Comparison of ENCODE assay signal across 10 mouse cellular contexts in genomic region chr1:130716218-130716512, GRCm38 (mm10). TPM values are rescaled to one million over a fixed set of nuclear protein-coding genes. Genes with fewer than 3 reads are reported as not detected.
DNase-seq lines count a peak whose midpoint lies in the region; ATAC-seq and TF ChIP-seq lines count a peak whose summit lies in the region.
"Had no signal": no experiment of that assay in that cellular context is flagged by ENCODE, and none has a peak within 500 bp of the region (broad histone marks: within the 10 kb centered on the region; RNA-seq: fewer than 3 reads in every experiment).

No protein-coding gene starts in this region.

- H3K4me1 ChIP-seq in heart, postnatal 0 days (ENCODE audit: control insufficient read depth, insufficient read depth), result peaks cover 3% of the 10 kb centered on the region; the same call in 1 of the 2 replicates
- H3K4me1 ChIP-seq in bone marrow macrophage, adult 2 months (ENCODE audit: control insufficient read depth, insufficient read depth, low read length), result peaks cover 14% of the 10 kb centered on the region
- peaks cover 14% of the 10 kb centered on the region for H3K4me1 ChIP-seq in hindbrain, embryonic 14.5 days (replicated peaks; ENCODE audit: control insufficient read depth, insufficient read depth, low read length)
- peaks cover 12% of the 10 kb centered on the region for H3K4me1 ChIP-seq in midbrain, embryonic 11.5 days (ENCODE audit: control insufficient read depth, insufficient read depth, low read length)

- ATAC-seq in heart, postnatal 0 days (ENCODE audit: insufficient read depth, low read depth), result no peak
- ATAC-seq in hindbrain, embryonic 14.5 days (ENCODE audit: low FRiP score), result peak; percentile 7; the same call in 1 of the 2 replicates
- no peak for ATAC-seq in midbrain, embryonic 11.5 days (ENCODE audit: low FRiP score)

- 3% methylated on average over 3 of the region's 3 CpGs for WGBS in heart, postnatal 0 days
- 2% methylated on average over 3 of the region's 3 CpGs for WGBS in hindbrain, embryonic 14.5 days
- WGBS in midbrain, embryonic 11.5 days, result 0% methylated on average over 3 of the region's 3 CpGs

- H3K27ac ChIP-seq in heart, postnatal 0 days (ENCODE audit: low read depth), result peak overlapping the region; percentile 88
- peak overlapping the region; percentile 60 for H3K27ac ChIP-seq in bone marrow macrophage, adult 2 months (ENCODE audit: insufficient read depth, low read depth, low read length)
- H3K27ac ChIP-seq in hindbrain, embryonic 14.5 days, result peak overlapping the region; percentile 88
- H3K27ac ChIP-seq in midbrain, embryonic 11.5 days (ENCODE audit: low read depth, low read length), result peak overlapping the region; percentile 10

- H3K36me3 ChIP-seq in heart, postnatal 0 days (replicated peaks; ENCODE audit: control insufficient read depth, insufficient read depth, low read length), result peaks cover 12% of the 10 kb centered on the region
- peaks cover 11% of the 10 kb centered on the region; the same call in 1 of the 2 replicates for H3K36me3 ChIP-seq in hindbrain, embryonic 14.5 days (replicated peaks; ENCODE audit: control insufficient read depth, insufficient read depth)
- H3K36me3 ChIP-seq in midbrain, embryonic 11.5 days (ENCODE audit: control insufficient read depth, insufficient read depth, low read length), result no peaks in the 10 kb centered on the region

- peak overlapping the region; percentile 96 for H3K4me2 ChIP-seq in heart, postnatal 0 days (ENCODE audit: low read depth, low read length)
- H3K4me2 ChIP-seq in hindbrain, embryonic 14.5 days (replicated peaks), result peak overlapping the region; percentile 98
- H3K4me2 ChIP-seq in midbrain, embryonic 11.5 days, result peak overlapping the region; percentile 89

- intact Hi-C loops in heart, postnatal 36 days (cut with DNase I), result no loop called here

- peak overlapping the region; percentile 65 for H3K4me3 ChIP-seq in heart, postnatal 0 days (ENCODE audit: low read depth, low read length)
- H3K4me3 ChIP-seq in bone marrow macrophage, adult 2 months (ENCODE audit: insufficient read depth, low read length), result peak overlapping the region; percentile 89
- peak overlapping the region; percentile 97 for H3K4me3 ChIP-seq in hindbrain, embryonic 14.5 days (replicated peaks; ENCODE audit: low read length)
- peak overlapping the region; percentile 71 for H3K4me3 ChIP-seq in midbrain, embryonic 11.5 days (ENCODE audit: low read depth, low read length)

- no peak for TF ChIP-seq CTCF in heart, postnatal 0 days (IDR thresholded peaks at IDR 0.05; ENCODE audit: low read depth)
- no peak for TF ChIP-seq CTCF in bone marrow macrophage, adult 2 months (IDR thresholded peaks at IDR 0.05; ENCODE audit: low read depth, low read length)

- no peaks in the 10 kb centered on the region for H3K27me3 ChIP-seq in heart, postnatal 0 days (ENCODE audit: control insufficient read depth, insufficient read depth, low read length)
- H3K27me3 ChIP-seq in hindbrain, embryonic 14.5 days (ENCODE audit: control insufficient read depth, insufficient read depth, low read length), result no peaks in the 10 kb centered on the region
- H3K27me3 ChIP-seq in midbrain, embryonic 11.5 days (ENCODE audit: control insufficient read depth, insufficient read depth, low read length), result no peaks in the 10 kb centered on the region
- H3K27me3 ChIP-seq: Patski had no signal

- no peaks in the 10 kb centered on the region for H3K9me3 ChIP-seq in heart, postnatal 0 days (replicated peaks; ENCODE audit: control insufficient read depth, low read length)
- H3K9me3 ChIP-seq in hindbrain, embryonic 14.5 days (ENCODE audit: control insufficient read depth, low read length), result no peaks in the 10 kb centered on the region
- H3K9me3 ChIP-seq in midbrain, embryonic 11.5 days (ENCODE audit: control insufficient read depth, low read length), result no peaks in the 10 kb centered on the region

- peak overlapping the region; percentile 76 for H3K9ac ChIP-seq in heart, postnatal 0 days (replicated peaks; ENCODE audit: low read depth, low read length)
- peak overlapping the region; percentile 99 for H3K9ac ChIP-seq in hindbrain, embryonic 14.5 days
- peak overlapping the region; percentile 83 for H3K9ac ChIP-seq in midbrain, embryonic 11.5 days (ENCODE audit: low read length)

- no peak for TF ChIP-seq POLR2A in bone marrow macrophage, adult 2 months (IDR thresholded peaks at IDR 0.05; ENCODE audit: borderline replicate concordance, low read depth, low read length)

- DNase-seq in heart, postnatal 0 days (ENCODE audit: low spot score), result no peak
- no peak for DNase-seq in heart, postnatal 36 days
- no peak for DNase-seq in hindbrain, embryonic 14.5 days (ENCODE audit: low spot score)
- DNase-seq in midbrain, embryonic 11.5 days (ENCODE audit: low spot score, missing footprints), result peak; percentile 92
- no peak for DNase-seq in gastrocnemius, postnatal 25 days
- DNase-seq in thymus, postnatal 0 days (ENCODE audit: low spot score), result no peak
- no peak for DNase-seq in retina, postnatal 1 day

- peak; percentile 9; the same call in 1 of the 2 replicates for TF ChIP-seq EP300 in heart, postnatal 0 days (IDR thresholded peaks at IDR 0.05; ENCODE audit: low read depth)

RNA-seq across cellular contexts. Expression of gene Gm29427, which starts 0.6 kb away (rescaled TPM):
- not detected in 2 replicates for total RNA-seq in heart, postnatal 0 days (2014; rRNA removed; ENCODE audit: low replicate concordance)
- not detected in 2 replicates for polyA plus RNA-seq in heart, postnatal 0 days (2015; fragmentation: Nextera tagmentation; extraction: Ambion mirVana)
- under 1 TPM in 1 of 2 experiments, not detected in 1; 0.43 TPM for total RNA-seq in heart, postnatal 36 days (2021)
- polyA plus RNA-seq in bone marrow macrophage, adult 2 months (2012; ENCODE audit: insufficient read depth, insufficient read length, missing spikeins), result not detected in 2 replicates
- polyA plus RNA-seq in hindbrain, embryonic 14.5 days (2014; fragmentation: Nextera tagmentation; extraction: Ambion mirVana), result not detected in 2 replicates
- not detected in 2 replicates for polyA plus RNA-seq in midbrain, embryonic 11.5 days (2014; fragmentation: Nextera tagmentation; extraction: Ambion mirVana)
- total RNA-seq in gastrocnemius, postnatal 25 days (2021), result not detected
- not detected in 2 replicates for polyA plus RNA-seq in thymus, postnatal 0 days (2015; fragmentation: Nextera tagmentation; extraction: Ambion mirVana)
- polyA plus RNA-seq: large intestine, adult 2 months had no signal

RNA-seq across cellular contexts. Expression of gene Yod1, which starts 1.0 kb away (rescaled TPM):
- total RNA-seq in heart, postnatal 0 days (2014; rRNA removed; ENCODE audit: low replicate concordance), result 4.6 and 4.9 TPM in 2 replicates
- polyA plus RNA-seq in heart, postnatal 0 days (2015; fragmentation: Nextera tagmentation; extraction: Ambion mirVana), result 6.4 and 6.5 TPM in 2 replicates
- 1 to 10 TPM; 3.8 to 5.0 TPM for total RNA-seq in heart, postnatal 36 days (2021)
- 8.4 and 9.4 TPM in 2 replicates for polyA plus RNA-seq in bone marrow macrophage, adult 2 months (2012; ENCODE audit: insufficient read depth, insufficient read length, missing spikeins)
- 10.6 and 13.9 TPM in 2 replicates for polyA plus RNA-seq in hindbrain, embryonic 14.5 days (2014; fragmentation: Nextera tagmentation; extraction: Ambion mirVana)
- polyA plus RNA-seq in midbrain, embryonic 11.5 days (2014; fragmentation: Nextera tagmentation; extraction: Ambion mirVana), result 11.7 and 13.6 TPM in 2 replicates
- 1 to 10 TPM; 3.2 TPM for total RNA-seq in gastrocnemius, postnatal 25 days (2021)
- polyA plus RNA-seq in thymus, postnatal 0 days (2015; fragmentation: Nextera tagmentation; extraction: Ambion mirVana), result 14.8 and 17.2 TPM in 2 replicates

RNA-seq across cellular contexts. Expression of gene Pfkfb2, which starts 12.9 kb away (rescaled TPM):
- total RNA-seq in heart, postnatal 0 days (2014; rRNA removed; ENCODE audit: low replicate concordance), result 19.0 and 19.8 TPM in 2 replicates
- polyA plus RNA-seq in heart, postnatal 0 days (2015; fragmentation: Nextera tagmentation; extraction: Ambion mirVana), result 5.2 and 8.2 TPM in 2 replicates
- total RNA-seq in heart, postnatal 36 days (2021), result 10 to 100 TPM; 63.8 to 76.3 TPM
- polyA plus RNA-seq in bone marrow macrophage, adult 2 months (2012; ENCODE audit: insufficient read depth, insufficient read length, missing spikeins), result 13.9 and 15.0 TPM in 2 replicates
- 20.1 and 21.0 TPM in 2 replicates for polyA plus RNA-seq in hindbrain, embryonic 14.5 days (2014; fragmentation: Nextera tagmentation; extraction: Ambion mirVana)
- 6.3 and 9.5 TPM in 2 replicates for polyA plus RNA-seq in midbrain, embryonic 11.5 days (2014; fragmentation: Nextera tagmentation; extraction: Ambion mirVana)
- total RNA-seq in gastrocnemius, postnatal 25 days (2021), result 10 to 100 TPM; 14.3 to 18.5 TPM
- 3.6 and 3.8 TPM in 2 replicates for polyA plus RNA-seq in thymus, postnatal 0 days (2015; fragmentation: Nextera tagmentation; extraction: Ambion mirVana)

RNA-seq across cellular contexts. Expression of gene AA986860, which starts 15.6 kb away (rescaled TPM):
- total RNA-seq in heart, postnatal 0 days (2014; rRNA removed; ENCODE audit: low replicate concordance), result 1.8 and 2.3 TPM in 2 replicates
- polyA plus RNA-seq in heart, postnatal 0 days (2015; fragmentation: Nextera tagmentation; extraction: Ambion mirVana), result 0.30 and 0.48 TPM in 2 replicates
- total RNA-seq in heart, postnatal 36 days (2021), result under 1 TPM; 0.72 to 0.81 TPM
- 0.66 and 1.0 TPM in 2 replicates for polyA plus RNA-seq in bone marrow macrophage, adult 2 months (2012; ENCODE audit: insufficient read depth, insufficient read length, missing spikeins)
- polyA plus RNA-seq in hindbrain, embryonic 14.5 days (2014; fragmentation: Nextera tagmentation; extraction: Ambion mirVana), result 0.74 and 1.2 TPM in 2 replicates
- polyA plus RNA-seq in midbrain, embryonic 11.5 days (2014; fragmentation: Nextera tagmentation; extraction: Ambion mirVana), result 0.29 and 0.37 TPM in 2 replicates
- under 1 TPM; 0.31 to 0.38 TPM for total RNA-seq in gastrocnemius, postnatal 25 days (2021)
- 0.75 and 1.1 TPM in 2 replicates for polyA plus RNA-seq in thymus, postnatal 0 days (2015; fragmentation: Nextera tagmentation; extraction: Ambion mirVana)

RNA-seq across cellular contexts. Expression of gene C4bp, which starts 54.7 kb away (rescaled TPM):
- total RNA-seq in heart, postnatal 0 days (2014; rRNA removed; ENCODE audit: low replicate concordance), result not detected in 2 replicates
- polyA plus RNA-seq in heart, postnatal 0 days (2015; fragmentation: Nextera tagmentation; extraction: Ambion mirVana), result not detected in 2 replicates
- not detected for total RNA-seq in heart, postnatal 36 days (2021)
- not detected in 2 replicates for polyA plus RNA-seq in bone marrow macrophage, adult 2 months (2012; ENCODE audit: insufficient read depth, insufficient read length, missing spikeins)
- not detected in 2 replicates for polyA plus RNA-seq in hindbrain, embryonic 14.5 days (2014; fragmentation: Nextera tagmentation; extraction: Ambion mirVana)
- 0.04 TPM in 1 of 2 replicates, not detected in the other for polyA plus RNA-seq in midbrain, embryonic 11.5 days (2014; fragmentation: Nextera tagmentation; extraction: Ambion mirVana)
- not detected for total RNA-seq in gastrocnemius, postnatal 25 days (2021)
- 0.34 TPM in 1 of 2 replicates, not detected in the other for polyA plus RNA-seq in thymus, postnatal 0 days (2015; fragmentation: Nextera tagmentation; extraction: Ambion mirVana)

Comparison
In these comparisons a context has a peak if more than half of its experiments do, and no peak if none do; other contexts are left out.
1. H3K27ac ChIP-seq: peak in every context shown above with its lines; median percentile 88 in heart, postnatal 0 days; 88 in hindbrain, embryonic 14.5 days; 60 in bone marrow macrophage, adult 2 months; 10 in midbrain, embryonic 11.5 days.